ENCODE assay signal across 28 mouse cellular contexts in genomic region chr7:80280998-80281397, GRCm38 (mm10). TPM values are rescaled to one million over a fixed set of nuclear protein-coding genes. Genes with fewer than 3 reads are reported as not detected.
A peak's percentile ranks its signal among the peaks of the same experiment; 100 is the strongest.
DNase-seq lines count a peak whose midpoint lies in the region; ATAC-seq and TF ChIP-seq lines count a peak whose summit lies in the region.
"Had no signal": no experiment of that assay in that cellular context is flagged by ENCODE, and none has a peak within 500 bp of the region (broad histone marks: within the 10 kb centered on the region; RNA-seq: fewer than 3 reads in every experiment).

No protein-coding gene starts in this region.

- peak; percentile 12 for TF ChIP-seq RAD21 in CH12.LX (IDR thresholded peaks at IDR 0.05; ENCODE audit: low read depth, low read length)
- peak; percentile 39 for TF ChIP-seq RAD21 in MEL (IDR thresholded peaks at IDR 0.05; ENCODE audit: low read depth, low read length)

- H3K4me3 ChIP-seq in hindbrain, postnatal 0 days (ENCODE audit: low read length), result no peak overlapping the region
- no peak overlapping the region for H3K4me3 ChIP-seq in hindbrain, embryonic 12.5 days
- no peak overlapping the region for H3K4me3 ChIP-seq in liver, embryonic 14.5 days (ENCODE audit: insufficient read depth in 1 of 2, low read depth in 2 of 2, low read length in 2 of 2)
- no peak overlapping the region for H3K4me3 ChIP-seq in liver, embryonic 11.5 days (ENCODE audit: low read depth, low read length)
- no peak overlapping the region for H3K4me3 ChIP-seq in CH12.LX (replicated peaks in 1 of 3; ENCODE audit: low read depth in 2 of 3, low read length in 2 of 3, poor library complexity in 1 of 3)
- H3K4me3 ChIP-seq in MEL (ENCODE audit: control insufficient read depth in 1 of 2, insufficient read depth in 1 of 2, low read depth in 2 of 2, low read length in 2 of 2), result no peak overlapping the region
- H3K4me3 ChIP-seq: embryonic facial prominence, embryonic 13.5 days; erythroblast, embryonic 14.5 days; heart, embryonic 10.5 days; heart, embryonic 15.5 days; limb, embryonic 13.5 days; liver, embryonic 13.5 days had no signal

- no peak overlapping the region for H3K9ac ChIP-seq in hindbrain, postnatal 0 days (replicated peaks; ENCODE audit: low read length)
- H3K9ac ChIP-seq in hindbrain, embryonic 12.5 days, result no peak overlapping the region
- no peak overlapping the region for H3K9ac ChIP-seq in liver, embryonic 14.5 days (replicated peaks)
- H3K9ac ChIP-seq in liver, embryonic 11.5 days (ENCODE audit: low read depth, low read length), result no peak overlapping the region
- H3K9ac ChIP-seq in CH12.LX (ENCODE audit: insufficient read depth, low read depth) (no peak overlapping the region), MEL (ENCODE audit: control insufficient read depth, low read depth, low read length, poor library complexity, severe bottlenecking) (no peak overlapping the region)
- H3K9ac ChIP-seq: embryonic facial prominence, embryonic 13.5 days; heart, embryonic 15.5 days; hindbrain, embryonic 14.5 days; limb, embryonic 13.5 days; liver, embryonic 13.5 days had no signal

- 91% methylated on average over 2 of the region's 2 CpGs for WGBS in hindbrain, postnatal 0 days
- WGBS in hindbrain, embryonic 12.5 days, result 87% methylated on average over 2 of the region's 2 CpGs
- 62% methylated on average over 2 of the region's 2 CpGs for WGBS in liver, embryonic 14.5 days (ENCODE audit: insufficient replicate concordance)
- WGBS in liver, embryonic 11.5 days, result 82% methylated on average over 2 of the region's 2 CpGs

- no peaks in the 10 kb centered on the region for H3K27me3 ChIP-seq in hindbrain, postnatal 0 days (ENCODE audit: insufficient read depth, low read length)
- H3K27me3 ChIP-seq in hindbrain, embryonic 12.5 days, result no peaks in the 10 kb centered on the region
- no peaks in the 10 kb centered on the region for H3K27me3 ChIP-seq in liver, embryonic 14.5 days (ENCODE audit: control insufficient read depth, insufficient read depth, low read length)
- no peaks in the 10 kb centered on the region for H3K27me3 ChIP-seq in liver, embryonic 11.5 days (replicated peaks; ENCODE audit: control insufficient read depth, insufficient read depth, low read length)
- no peaks in the 10 kb centered on the region for H3K27me3 ChIP-seq in CH12.LX (replicated peaks)
- no peaks in the 10 kb centered on the region for H3K27me3 ChIP-seq in MEL (ENCODE audit: control insufficient read depth in 1 of 2, insufficient read depth in 2 of 2, low read length in 2 of 2)
- H3K27me3 ChIP-seq: embryonic facial prominence, embryonic 13.5 days; heart, embryonic 15.5 days; limb, embryonic 13.5 days; liver, embryonic 13.5 days had no signal

- peak; percentile 39 for TF ChIP-seq CTCF in hindbrain, postnatal 0 days (IDR thresholded peaks at IDR 0.05; ENCODE audit: low read depth)
- TF ChIP-seq CTCF in liver, embryonic 14.5 days (IDR thresholded peaks at IDR 0.05; ENCODE audit: low read depth), result peak; percentile 24; the same call in 1 of the 2 replicates
- TF ChIP-seq CTCF in CH12.LX (conservative IDR thresholded peaks at IDR 0.05 in 1 of 2, IDR thresholded peaks at IDR 0.05 in 1 of 2; ENCODE audit: low read depth in 2 of 2, low read length in 2 of 2), result peak in 1 of 2 experiments; percentile 28; a peak in 1 of 4 replicates
- peak in 2 of 3 experiments; percentile 19 to 47; a peak in 3 of 6 replicates for TF ChIP-seq CTCF in MEL (IDR thresholded peaks at IDR 0.05 in 2 of 3, conservative IDR thresholded peaks at IDR 0.05 in 1 of 3; ENCODE audit: control insufficient read depth in 1 of 3, insufficient read depth in 1 of 3, low read depth in 2 of 3, low read length in 3 of 3, poor library complexity in 1 of 3, severe bottlenecking in 1 of 3)

- TF ChIP-seq POLR2A in CH12.LX (IDR thresholded peaks at IDR 0.05; ENCODE audit: low read depth, low read length) (no peak), MEL (IDR thresholded peaks at IDR 0.05; ENCODE audit: control insufficient read depth in 1 of 2, insufficient read depth in 1 of 2, low read depth in 1 of 2, low read length in 2 of 2, poor library complexity in 1 of 2) (no peak)

- H3K79me2 ChIP-seq in CH12.LX (replicated peaks; ENCODE audit: control insufficient read depth, extremely low read depth, insufficient read depth, poor library complexity, severe bottlenecking) (no peaks in the 10 kb centered on the region), MEL (ENCODE audit: control insufficient read depth, insufficient read depth, low read length, poor library complexity) (no peaks in the 10 kb centered on the region)

- H3K27ac ChIP-seq in hindbrain, postnatal 0 days, result no peak overlapping the region
- H3K27ac ChIP-seq in hindbrain, embryonic 12.5 days, result no peak overlapping the region
- H3K27ac ChIP-seq in liver, embryonic 14.5 days, result no peak overlapping the region
- H3K27ac ChIP-seq in liver, embryonic 11.5 days (ENCODE audit: low read depth, low read length), result no peak overlapping the region
- H3K27ac ChIP-seq in CH12.LX (ENCODE audit: insufficient read depth, low read depth), result no peak overlapping the region
- H3K27ac ChIP-seq in MEL (ENCODE audit: control insufficient read depth, low read depth, low read length), result no peak overlapping the region
- H3K27ac ChIP-seq: embryonic facial prominence, embryonic 13.5 days; heart, embryonic 10.5 days; heart, embryonic 15.5 days; hindbrain, embryonic 14.5 days; limb, embryonic 13.5 days; liver, embryonic 13.5 days; macrophage had no signal

- peaks cover 57% of the 10 kb centered on the region for H3K36me3 ChIP-seq in hindbrain, postnatal 0 days (ENCODE audit: insufficient read depth, low read length)
- peaks cover 77% of the 10 kb centered on the region for H3K36me3 ChIP-seq in hindbrain, embryonic 12.5 days
- H3K36me3 ChIP-seq in liver, embryonic 14.5 days (replicated peaks; ENCODE audit: control insufficient read depth, insufficient read depth, low read depth), result peaks cover 4% of the 10 kb centered on the region
- H3K36me3 ChIP-seq in liver, embryonic 11.5 days (ENCODE audit: control insufficient read depth, insufficient read depth, low read length), result peaks cover 24% of the 10 kb centered on the region
- H3K36me3 ChIP-seq in CH12.LX (replicated peaks in 1 of 2; ENCODE audit: control insufficient read depth in 1 of 2, insufficient read depth in 1 of 2, low read length in 1 of 2) (peaks cover 52 to 95% of the 10 kb centered on the region in 2 experiments), MEL (ENCODE audit: control insufficient read depth in 1 of 2, insufficient read depth in 2 of 2, low read length in 2 of 2) (peaks cover 0 to 24% of the 10 kb centered on the region in 2 experiments; a peak in 2 of 4 replicates)

- no peaks in the 10 kb centered on the region for H3K4me1 ChIP-seq in hindbrain, postnatal 0 days (ENCODE audit: insufficient read depth, low read length)
- H3K4me1 ChIP-seq in hindbrain, embryonic 12.5 days, result no peaks in the 10 kb centered on the region
- H3K4me1 ChIP-seq in liver, embryonic 14.5 days (replicated peaks; ENCODE audit: control insufficient read depth in 2 of 2, insufficient read depth in 2 of 2, low read length in 1 of 2), result peaks cover 4 to 8% of the 10 kb centered on the region in 2 experiments
- 0 out of 2 replicates have a peak, but pooled peaks cover 3% of the 10 kb centered on the region for H3K4me1 ChIP-seq in liver, embryonic 11.5 days (replicated peaks; ENCODE audit: control insufficient read depth, insufficient read depth, low read length)
- H3K4me1 ChIP-seq in CH12.LX (ENCODE audit: control insufficient read depth in 1 of 2, insufficient read depth in 2 of 2) (no peaks in the 10 kb centered on the region), MEL (ENCODE audit: control insufficient read depth in 1 of 2, insufficient read depth in 2 of 2, low read length in 2 of 2) (no peaks in the 10 kb centered on the region)
- H3K4me1 ChIP-seq: embryonic facial prominence, embryonic 13.5 days; heart, embryonic 15.5 days; limb, embryonic 13.5 days had no signal

- dilution Hi-C loops in CH12.LX (cut with MboI; ENCODE audit: extremely low pct_ligation_motif_present, extremely low pct_unique_long_range_greater_than_20kb, low sequenced_read_pairs), result no loop called here

- DNase-seq in hindbrain, postnatal 0 days (ENCODE audit: low spot score), result no peak
- DNase-seq in liver, embryonic 14.5 days (ENCODE audit: low read depth in 3 of 3, low spot score in 3 of 3), result no peak
- no peak for DNase-seq in liver, embryonic 11.5 days (ENCODE audit: low spot score)
- DNase-seq in CH12.LX (ENCODE audit: extremely low read depth) (no peak), MEL (ENCODE audit: low read depth, low spot score) (no peak)
- DNase-seq in yolk sac, embryonic 10.5 days (ENCODE audit: low spot score), result no peak
- DNase-seq: cerebellum, adult 18-20 months; cerebellum, postnatal 10 days; heart, postnatal 36 days; kidney, adult 8-10 months; kidney, postnatal 10 days; layer of hippocampus, adult 9-11 months; liver, embryonic 13.5 days; midbrain, embryonic 14.5 days; right cerebral cortex, postnatal 25 days; thymus, adult 2 months; thymus, postnatal 36 days had no signal

- no peak for ATAC-seq in hindbrain, postnatal 0 days
- no peak for ATAC-seq in hindbrain, embryonic 12.5 days (ENCODE audit: low FRiP score)
- ATAC-seq in liver, embryonic 14.5 days (ENCODE audit: insufficient read depth), result no peak
- ATAC-seq in liver, embryonic 11.5 days (replicated peaks; ENCODE audit: low FRiP score), result no peak
- ATAC-seq: forebrain, embryonic 16.5 days; inflammation-experienced regulatory T-cells, adult 6 months had no signal

- no peak for TF ChIP-seq EP300 in liver, embryonic 14.5 days (IDR thresholded peaks at IDR 0.05; ENCODE audit: low read depth)
- TF ChIP-seq EP300 in CH12.LX (IDR thresholded peaks at IDR 0.05; ENCODE audit: low read length) (no peak), MEL (IDR thresholded peaks at IDR 0.05; ENCODE audit: low read depth in 1 of 2, low read length in 2 of 2) (no peak)

- H3K9me3 ChIP-seq in hindbrain, postnatal 0 days (ENCODE audit: low read length), result no peaks in the 10 kb centered on the region
- no peaks in the 10 kb centered on the region for H3K9me3 ChIP-seq in hindbrain, embryonic 12.5 days (replicated peaks)
- no peaks in the 10 kb centered on the region for H3K9me3 ChIP-seq in liver, embryonic 14.5 days (ENCODE audit: control insufficient read depth, low read length)
- H3K9me3 ChIP-seq in liver, embryonic 11.5 days (ENCODE audit: control insufficient read depth, low read length), result no peaks in the 10 kb centered on the region
- H3K9me3 ChIP-seq in CH12.LX (replicated peaks; ENCODE audit: low read length) (no peaks in the 10 kb centered on the region), MEL (replicated peaks; ENCODE audit: insufficient read depth, low read length) (no peaks in the 10 kb centered on the region)
- H3K9me3 ChIP-seq: embryonic facial prominence, embryonic 13.5 days; heart, embryonic 10.5 days; heart, embryonic 15.5 days; limb, embryonic 13.5 days; liver, embryonic 13.5 days had no signal

- in situ Hi-C loops in CH12.LX (cut with MboI; ENCODE audit: low pct_ligation_motif_present, low pct_unique_long_range_greater_than_20kb, low sequenced_read_pairs), result no loop called here

- H3K4me2 ChIP-seq in hindbrain, postnatal 0 days (ENCODE audit: low read depth, low read length), result no peak overlapping the region
- H3K4me2 ChIP-seq in hindbrain, embryonic 12.5 days (replicated peaks), result no peak overlapping the region
- H3K4me2 ChIP-seq in liver, embryonic 14.5 days (ENCODE audit: low read depth), result no peak overlapping the region
- no peak overlapping the region for H3K4me2 ChIP-seq in liver, embryonic 11.5 days
- no peak overlapping the region for H3K4me2 ChIP-seq in CH12.LX (ENCODE audit: insufficient read depth, low read depth, poor library complexity, severe bottlenecking)
- H3K4me2 ChIP-seq: embryonic facial prominence, embryonic 13.5 days; heart, embryonic 15.5 days; hindbrain, embryonic 14.5 days; limb, embryonic 13.5 days; liver, embryonic 13.5 days had no signal

RNA-seq across cellular contexts. Expression of gene Vps33b, which starts 11.5 kb away (rescaled TPM):
- 23.8 and 24.3 TPM in 2 replicates for total RNA-seq in hindbrain, postnatal 0 days (2014; rRNA removed)
- 11.6 and 15.4 TPM in 2 replicates for polyA plus RNA-seq in hindbrain, postnatal 0 days (2015; fragmentation: Nextera tagmentation; extraction: Ambion mirVana)
- polyA plus RNA-seq in hindbrain, embryonic 12.5 days (2016; fragmentation: Nextera tagmentation; extraction: Ambion mirVana), result 21.1 and 22.9 TPM in 2 replicates
- 5.3 and 6.7 TPM in 2 replicates for polyA plus RNA-seq in liver, embryonic 14.5 days (2012; rRNA removed)
- 3.6 and 4.2 TPM in 2 replicates for polyA plus RNA-seq in liver, embryonic 14.5 days (2014; fragmentation: Nextera tagmentation; extraction: Ambion mirVana)
- 20.8 and 24.4 TPM in 2 replicates for polyA plus RNA-seq in liver, embryonic 11.5 days (2014; fragmentation: Nextera tagmentation; extraction: Ambion mirVana)
- total RNA-seq in CH12.LX (2012; rRNA removed) (20.6 and 23.2 TPM in 2 replicates), CH12.LX (2014; rRNA removed) (15.5 and 15.8 TPM in 2 replicates), MEL (2012; rRNA removed) (24.9 and 27.6 TPM in 2 replicates)
- polyA plus RNA-seq in CH12.LX (2012; ENCODE audit: insufficient read length, low read depth) (16.6 and 20.4 TPM in 2 replicates), MEL (2012; ENCODE audit: insufficient read depth in 1 of 2, insufficient read length in 2 of 2, low read depth in 1 of 2, low replicate concordance in 2 of 2, missing spikeins in 1 of 2) (10 to 100 TPM in 1 of 2 experiments, not detected in 1; 23.4 TPM)

RNA-seq across cellular contexts. Expression of gene Prc1, which starts 13.3 kb away (rescaled TPM):
- 24.6 and 30.7 TPM in 2 replicates for total RNA-seq in hindbrain, postnatal 0 days (2014; rRNA removed)
- 32.9 and 38.8 TPM in 2 replicates for polyA plus RNA-seq in hindbrain, postnatal 0 days (2015; fragmentation: Nextera tagmentation; extraction: Ambion mirVana)
- 110 and 117 TPM in 2 replicates for polyA plus RNA-seq in hindbrain, embryonic 12.5 days (2016; fragmentation: Nextera tagmentation; extraction: Ambion mirVana)
- 61.6 and 76.5 TPM in 2 replicates for polyA plus RNA-seq in liver, embryonic 14.5 days (2012; rRNA removed)
- 131 TPM in 2 replicates for polyA plus RNA-seq in liver, embryonic 14.5 days (2014; fragmentation: Nextera tagmentation; extraction: Ambion mirVana)
- 148 and 178 TPM in 2 replicates for polyA plus RNA-seq in liver, embryonic 11.5 days (2014; fragmentation: Nextera tagmentation; extraction: Ambion mirVana)
- total RNA-seq in CH12.LX (2012; rRNA removed) (52.5 and 64.8 TPM in 2 replicates), CH12.LX (2014; rRNA removed) (83.0 and 84.4 TPM in 2 replicates), MEL (2012; rRNA removed) (68.5 and 71.7 TPM in 2 replicates)
- polyA plus RNA-seq in CH12.LX (2012; ENCODE audit: insufficient read length, low read depth) (75.6 and 80.4 TPM in 2 replicates), MEL (2012; ENCODE audit: insufficient read depth in 1 of 2, insufficient read length in 2 of 2, low read depth in 1 of 2, low replicate concordance in 2 of 2, missing spikeins in 1 of 2) (100 to 1,000 TPM in 1 of 2 experiments, 10 to 100 TPM in 1; 82.2 to 108 TPM)

RNA-seq across cellular contexts. Expression of gene Ngrn, which starts 20.0 kb away (rescaled TPM):
- 47.6 and 48.6 TPM in 2 replicates for total RNA-seq in hindbrain, postnatal 0 days (2014; rRNA removed)
- 69.8 and 71.9 TPM in 2 replicates for polyA plus RNA-seq in hindbrain, postnatal 0 days (2015; fragmentation: Nextera tagmentation; extraction: Ambion mirVana)
- polyA plus RNA-seq in hindbrain, embryonic 12.5 days (2016; fragmentation: Nextera tagmentation; extraction: Ambion mirVana), result 55.0 and 55.1 TPM in 2 replicates
- polyA plus RNA-seq in liver, embryonic 14.5 days (2012; rRNA removed), result 14.2 and 21.4 TPM in 2 replicates
- 26.7 and 28.3 TPM in 2 replicates for polyA plus RNA-seq in liver, embryonic 14.5 days (2014; fragmentation: Nextera tagmentation; extraction: Ambion mirVana)
- polyA plus RNA-seq in liver, embryonic 11.5 days (2014; fragmentation: Nextera tagmentation; extraction: Ambion mirVana), result 55.1 and 58.4 TPM in 2 replicates
- 32.1 and 33.3 TPM in 2 replicates for total RNA-seq in CH12.LX (2012; rRNA removed)
- total RNA-seq in CH12.LX (2014; rRNA removed), result 43.2 and 45.6 TPM in 2 replicates
- 28.3 and 30.9 TPM in 2 replicates for polyA plus RNA-seq in CH12.LX (2012; ENCODE audit: insufficient read length, low read depth)
- 42.8 and 48.0 TPM in 2 replicates for total RNA-seq in MEL (2012; rRNA removed)
- 10 to 100 TPM in 1 of 2 experiments, not detected in 1; 37.2 TPM for polyA plus RNA-seq in MEL (2012; ENCODE audit: insufficient read depth in 1 of 2, insufficient read length in 2 of 2, low read depth in 1 of 2, low replicate concordance in 2 of 2, missing spikeins in 1 of 2)

RNA-seq across cellular contexts. Expression of gene Ttll13, which starts 34.8 kb away (rescaled TPM):
- total RNA-seq in hindbrain, postnatal 0 days (2014; rRNA removed), result 0.61 and 0.73 TPM in 2 replicates
- 1.8 and 2.7 TPM in 2 replicates for polyA plus RNA-seq in hindbrain, postnatal 0 days (2015; fragmentation: Nextera tagmentation; extraction: Ambion mirVana)
- polyA plus RNA-seq in hindbrain, embryonic 12.5 days (2016; fragmentation: Nextera tagmentation; extraction: Ambion mirVana), result 2.0 and 2.7 TPM in 2 replicates
- polyA plus RNA-seq in liver, embryonic 14.5 days (2012; rRNA removed), result 0.11 and 0.23 TPM in 2 replicates
- polyA plus RNA-seq in liver, embryonic 14.5 days (2014; fragmentation: Nextera tagmentation; extraction: Ambion mirVana), result 0.18 and 0.20 TPM in 2 replicates
- polyA plus RNA-seq in liver, embryonic 11.5 days (2014; fragmentation: Nextera tagmentation; extraction: Ambion mirVana), result 0.52 and 1.6 TPM in 2 replicates
- total RNA-seq in CH12.LX (2012; rRNA removed) (0.59 TPM in 2 replicates), CH12.LX (2014; rRNA removed) (not detected in 2 replicates), MEL (2012; rRNA removed) (0.39 and 0.46 TPM in 2 replicates)
- polyA plus RNA-seq in CH12.LX (2012; ENCODE audit: insufficient read length, low read depth) (0.55 TPM in 1 of 2 replicates, not detected in the other), MEL (2012; ENCODE audit: insufficient read depth in 1 of 2, insufficient read length in 2 of 2, low read depth in 1 of 2, low replicate concordance in 2 of 2, missing spikeins in 1 of 2) (under 1 TPM in 1 of 2 experiments, not detected in 1; 0.40 TPM)
- total RNA-seq: common myeloid progenitor, adult 5-6 weeks had no signal
- polyA plus RNA-seq: inflammation-experienced regulatory T-cells, adult 6 months had no signal

RNA-seq across cellular contexts. Expression of gene Rccd1, which starts 43.3 kb away (rescaled TPM):
- 24.7 and 40.5 TPM in 2 replicates for total RNA-seq in hindbrain, postnatal 0 days (2014; rRNA removed)
- 8.6 and 10.7 TPM in 2 replicates for polyA plus RNA-seq in hindbrain, postnatal 0 days (2015; fragmentation: Nextera tagmentation; extraction: Ambion mirVana)
- polyA plus RNA-seq in hindbrain, embryonic 12.5 days (2016; fragmentation: Nextera tagmentation; extraction: Ambion mirVana), result 9.8 and 14.1 TPM in 2 replicates
- 4.4 and 6.6 TPM in 2 replicates for polyA plus RNA-seq in liver, embryonic 14.5 days (2012; rRNA removed)
- 1.6 and 2.8 TPM in 2 replicates for polyA plus RNA-seq in liver, embryonic 14.5 days (2014; fragmentation: Nextera tagmentation; extraction: Ambion mirVana)
- polyA plus RNA-seq in liver, embryonic 11.5 days (2014; fragmentation: Nextera tagmentation; extraction: Ambion mirVana), result 10.7 and 11.4 TPM in 2 replicates
- total RNA-seq in CH12.LX (2012; rRNA removed) (16.4 and 18.3 TPM in 2 replicates), CH12.LX (2014; rRNA removed) (14.1 and 18.5 TPM in 2 replicates), MEL (2012; rRNA removed) (13.8 and 20.2 TPM in 2 replicates)
- polyA plus RNA-seq in CH12.LX (2012; ENCODE audit: insufficient read length, low read depth) (17.4 and 21.0 TPM in 2 replicates), MEL (2012; ENCODE audit: insufficient read depth in 1 of 2, insufficient read length in 2 of 2, low read depth in 1 of 2, low replicate concordance in 2 of 2, missing spikeins in 1 of 2) (10 to 100 TPM in 1 of 2 experiments, not detected in 1; 16.8 TPM)
